Comparison of ENCODE assay signal across 21 mouse cellular contexts in genomic region chr11:21250366-21250765, GRCm38 (mm10). TPM values are rescaled to one million over a fixed set of nuclear protein-coding genes. Genes with fewer than 3 reads are reported as not detected.
DNase-seq lines count a peak whose midpoint lies in the region; ATAC-seq and TF ChIP-seq lines count a peak whose summit lies in the region.
"Had no signal": no experiment of that assay in that cellular context is flagged by ENCODE, and none has a peak within 500 bp of the region (broad histone marks: within the 10 kb centered on the region; RNA-seq: fewer than 3 reads in every experiment).

No protein-coding gene starts in this region.

- whole genome bisulfite sequencing in lung, adult 2 months = 64% methylated on average over 1 of the region's 1 CpGs

- no peak for TF ChIP-seq POLR2A in lung, adult 2 months (IDR thresholded peaks at IDR 0.05; ENCODE audit: borderline replicate concordance, extremely low read depth, low read depth, low read length)

- DNase-seq in gastrocnemius, adult 18-20 months (ENCODE audit: low spot score) = peak; percentile 30
- no peak for DNase-seq in gastrocnemius, postnatal 4 days (ENCODE audit: low spot score in 2 of 2)
- DNase-seq in adipocyte (ENCODE audit: low spot score) = peak; percentile 11
- DNase-seq in lung, adult 2 months = peak; percentile 41
- no peak for DNase-seq in testis, postnatal 10 days (ENCODE audit: low spot score)
- DNase-seq in c-Kit-positive CD71-positive TER-119-positive erythroid progenitor cells, embryonic 14.5 days (ENCODE audit: low spot score) = no peak
- no peak for DNase-seq in thymus, postnatal 36 days
- DNase-seq: cerebellum, adult 11 months; cerebellum, postnatal 36 days; heart, adult 11 months; heart, postnatal 14 days; right cerebral cortex, postnatal 14 days; thymus, adult 2 months had no signal

- H3K4me3 ChIP-seq in lung, adult 2 months (replicated peaks; ENCODE audit: extremely low read depth, low read depth, low read length) = no peak overlapping the region
- H3K4me3 ChIP-seq: heart, embryonic 12.5 days; hindbrain, embryonic 15.5 days; kidney, embryonic 15.5 days; midbrain, embryonic 15.5 days; myocyte; stomach, embryonic 15.5 days had no signal

- peaks cover 23% of the 10 kb centered on the region for H3K4me1 ChIP-seq in lung, adult 2 months (ENCODE audit: control insufficient read depth, insufficient read depth, low read length)
- H3K4me1 ChIP-seq: midbrain, embryonic 15.5 days; stomach, embryonic 15.5 days had no signal

- ATAC-seq in megakaryocyte, adult 5-6 weeks (ENCODE audit: poor library complexity, severe bottlenecking) = peak; percentile 93
- ATAC-seq: intestine, embryonic 16.5 days; midbrain, embryonic 15.5 days had no signal

- no peak for TF ChIP-seq CTCF in lung, adult 2 months (IDR thresholded peaks at IDR 0.05; ENCODE audit: insufficient read depth, low read length)

RNA-seq across cellular contexts. Expression of gene Vps54, which starts 11.3 kb away (rescaled TPM):
- 10 to 100 TPM; 19.9 to 21.0 TPM for total RNA-seq in gastrocnemius, adult 18-20 months (2021)
- total RNA-seq in gastrocnemius, postnatal 4 days (2021) = 10 to 100 TPM; 23.4 to 29.1 TPM
- 10.1 and 21.3 TPM in 2 replicates for polyA plus RNA-seq in lung, adult 2 months (2012; rRNA removed)
- 56.5 and 56.7 TPM in 2 replicates for total RNA-seq in megakaryocyte, adult 5-6 weeks (2015)
- total RNA-seq in megakaryocyte, adult 5-6 weeks (2017) = 85.7 and 87.9 TPM in 2 replicates

Comparison
In these comparisons a context has a peak if more than half of its experiments do, and no peak if none do; other contexts are left out.
1. DNase-seq: peak in gastrocnemius, adult 18-20 months (single experiment), adipocyte (single experiment) and lung, adult 2 months (single experiment); none in gastrocnemius, postnatal 4 days (0 of 2), testis, postnatal 10 days (single experiment), c-Kit-positive CD71-positive TER-119-positive erythroid progenitor cells, embryonic 14.5 days (single experiment) and thymus, postnatal 36 days (0 of 2).